Mouse (Mus musculus): Measurements from ENCODE around the gene Set. TPM values are rescaled to one million over a fixed set of nuclear protein-coding genes. Genes with fewer than 3 reads are reported as not detected.

Gene Set
- polyA plus RNA-seq, 1 experiment: 312 TPM

DNA sequence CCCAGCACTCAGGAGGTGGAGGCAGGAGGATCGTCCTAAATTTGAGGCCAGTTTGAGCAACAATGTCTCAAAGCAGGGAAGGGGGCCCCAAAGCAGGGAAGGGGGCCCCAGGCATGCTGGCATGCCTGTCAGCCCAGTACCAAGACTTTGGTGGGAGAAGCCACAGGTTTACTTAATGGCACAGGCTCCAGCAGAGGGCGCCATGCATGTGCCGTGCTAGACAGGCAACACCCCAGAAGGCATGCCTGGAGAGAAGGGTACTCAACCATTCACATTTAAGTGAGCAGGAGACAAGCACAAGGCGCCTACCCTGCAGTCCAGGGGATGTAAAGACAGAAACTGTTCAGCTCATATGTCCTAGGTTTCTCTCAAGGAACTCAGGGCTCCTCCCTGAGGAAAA lies 14.7 kb upstream of the Set start:
- H3K79me2 ChIP-seq (ENCODE audit: control insufficient read depth, insufficient read depth): peaks cover 4% of the 10 kb centered on the region
- H3ac ChIP-seq (ENCODE audit: control insufficient read depth, insufficient read length, low read depth): no peak overlapping the region
- no peaks in the 10 kb centered on the region for H3K27me3 ChIP-seq (ENCODE audit: control insufficient read depth, insufficient read depth, insufficient read length)
- no peak for TF ChIP-seq MYOG (IDR thresholded peaks at IDR 0.05; ENCODE audit: control insufficient read depth, extremely low read depth, insufficient read length)
- TF ChIP-seq CTCF (IDR thresholded peaks at IDR 0.05; ENCODE audit: control insufficient read depth, insufficient read depth, insufficient read length): peak; percentile 86
- H3K36me3 ChIP-seq (ENCODE audit: control insufficient read depth, insufficient read depth): no peaks in the 10 kb centered on the region
- H3K4me3 ChIP-seq (ENCODE audit: insufficient read depth, poor library complexity, severe bottlenecking): no peak overlapping the region
- no peaks in the 10 kb centered on the region for H3K79me3 ChIP-seq (ENCODE audit: low read depth)

- Histone ChIP-seq H3K4me3 (ENCODE audit: insufficient read depth, poor library complexity, severe bottlenecking) (no peak overlapping the region), H3ac (ENCODE audit: control insufficient read depth, insufficient read length, low read depth) (no peak overlapping the region), H3K36me3 (ENCODE audit: control insufficient read depth, insufficient read depth) (no peaks in the 10 kb centered on the region), H3K27me3 (ENCODE audit: control insufficient read depth, insufficient read depth, insufficient read length) (no peaks in the 10 kb centered on the region), H3K79me2 (ENCODE audit: control insufficient read depth, insufficient read depth) (peaks cover 13% of the 10 kb centered on the region), H3K79me3 (ENCODE audit: low read depth) (no peaks in the 10 kb centered on the region)
- no peak for TF ChIP-seq CEBPB (IDR thresholded peaks at IDR 0.05; ENCODE audit: low read depth)
- TF ChIP-seq CTCF (IDR thresholded peaks at IDR 0.05; ENCODE audit: control insufficient read depth, insufficient read depth, insufficient read length): no peak
- TF ChIP-seq MYOD1 (IDR thresholded peaks at IDR 0.05; ENCODE audit: control insufficient read depth, insufficient read length, low read depth): no peak
- TF ChIP-seq USF1 (IDR thresholded peaks at IDR 0.05; ENCODE audit: low read depth): no peak
- no peak for TF ChIP-seq MAX (IDR thresholded peaks at IDR 0.05)
- TF ChIP-seq MYOG (IDR thresholded peaks at IDR 0.05; ENCODE audit: control insufficient read depth, extremely low read depth, insufficient read length): no peak
- TF ChIP-seq FOSL1 (IDR thresholded peaks at IDR 0.05; ENCODE audit: insufficient read depth, low read length, poor library complexity, severe bottlenecking): no peak
Measured at GRCm38 (mm10) chr2:30044550-30044949, 12.6 kb upstream of the Set start.

GRCm38 (mm10) chr2:30047127-30047526 lies 10.1 kb upstream of the Set start:
- H3K79me3 ChIP-seq (ENCODE audit: low read depth): no peaks in the 10 kb centered on the region
- H3K36me3 ChIP-seq (ENCODE audit: control insufficient read depth, insufficient read depth): no peaks in the 10 kb centered on the region
- TF ChIP-seq CTCF (IDR thresholded peaks at IDR 0.05; ENCODE audit: control insufficient read depth, insufficient read depth, insufficient read length) (no peak), MYOG (IDR thresholded peaks at IDR 0.05; ENCODE audit: control insufficient read depth, extremely low read depth, insufficient read length) (no peak), CEBPB (IDR thresholded peaks at IDR 0.05; ENCODE audit: low read depth) (no peak), MYOD1 (IDR thresholded peaks at IDR 0.05; ENCODE audit: control insufficient read depth, insufficient read length, low read depth) (no peak), FOSL1 (IDR thresholded peaks at IDR 0.05; ENCODE audit: insufficient read depth, low read length, poor library complexity, severe bottlenecking) (no peak), USF1 (IDR thresholded peaks at IDR 0.05; ENCODE audit: low read depth) (no peak), MAX (IDR thresholded peaks at IDR 0.05) (no peak)
- no peak overlapping the region for H3ac ChIP-seq (ENCODE audit: control insufficient read depth, insufficient read length, low read depth)
- no peak overlapping the region for H3K4me3 ChIP-seq (ENCODE audit: insufficient read depth, poor library complexity, severe bottlenecking)
- H3K79me2 ChIP-seq (ENCODE audit: control insufficient read depth, insufficient read depth): peaks cover 13% of the 10 kb centered on the region
- no peaks in the 10 kb centered on the region for H3K27me3 ChIP-seq (ENCODE audit: control insufficient read depth, insufficient read depth, insufficient read length)

- Histone ChIP-seq H3ac (ENCODE audit: control insufficient read depth, insufficient read length, low read depth) (no peak overlapping the region), H3K36me3 (ENCODE audit: control insufficient read depth, insufficient read depth) (no peaks in the 10 kb centered on the region), H3K79me2 (ENCODE audit: control insufficient read depth, insufficient read depth) (peaks cover 13% of the 10 kb centered on the region), H3K79me3 (ENCODE audit: low read depth) (no peaks in the 10 kb centered on the region), H3K4me3 (ENCODE audit: insufficient read depth, poor library complexity, severe bottlenecking) (peak overlapping the region; percentile 38), H3K27me3 (ENCODE audit: control insufficient read depth, insufficient read depth, insufficient read length) (no peaks in the 10 kb centered on the region)
- TF ChIP-seq MYOG (IDR thresholded peaks at IDR 0.05; ENCODE audit: control insufficient read depth, extremely low read depth, insufficient read length) (no peak), MYOD1 (IDR thresholded peaks at IDR 0.05; ENCODE audit: control insufficient read depth, insufficient read length, low read depth) (no peak), CTCF (IDR thresholded peaks at IDR 0.05; ENCODE audit: control insufficient read depth, insufficient read depth, insufficient read length) (no peak), CEBPB (IDR thresholded peaks at IDR 0.05; ENCODE audit: low read depth) (no peak), MAX (IDR thresholded peaks at IDR 0.05) (no peak), USF1 (IDR thresholded peaks at IDR 0.05; ENCODE audit: low read depth) (no peak), FOSL1 (IDR thresholded peaks at IDR 0.05; ENCODE audit: insufficient read depth, low read length, poor library complexity, severe bottlenecking) (no peak)
Measured at GRCm38 (mm10) chr2:30048101-30048501, 9.1 kb upstream of the Set start.

- peak within 1 kb of the TSS; percentile 38 for H3K4me3 ChIP-seq (ENCODE audit: insufficient read depth, poor library complexity, severe bottlenecking)
- TF ChIP-seq CTCF (IDR thresholded peaks at IDR 0.05; ENCODE audit: control insufficient read depth, insufficient read depth, insufficient read length): no peak
- TF ChIP-seq MYOG (IDR thresholded peaks at IDR 0.05; ENCODE audit: control insufficient read depth, extremely low read depth, insufficient read length): no peak
- TF ChIP-seq MAX (IDR thresholded peaks at IDR 0.05): peak; percentile 48
- no peaks in the 10 kb centered on the region for H3K36me3 ChIP-seq (ENCODE audit: control insufficient read depth, insufficient read depth)
- peak within 1 kb of the TSS; percentile 82 for H3ac ChIP-seq (ENCODE audit: control insufficient read depth, insufficient read length, low read depth)
- no peaks in the 10 kb centered on the region for H3K79me3 ChIP-seq (ENCODE audit: low read depth)
- H3K79me2 ChIP-seq (ENCODE audit: control insufficient read depth, insufficient read depth): peaks cover 13% of the 10 kb centered on the region
- H3K27me3 ChIP-seq (ENCODE audit: control insufficient read depth, insufficient read depth, insufficient read length): no peaks in the 10 kb centered on the region
Measured at GRCm38 (mm10) chr2:30048699-30049388, 8.3 kb upstream of the Set start, which contains the start of gene Wdr34. Gene Wdr34 (minus strand): TSS chr2:30048881.

DNA sequence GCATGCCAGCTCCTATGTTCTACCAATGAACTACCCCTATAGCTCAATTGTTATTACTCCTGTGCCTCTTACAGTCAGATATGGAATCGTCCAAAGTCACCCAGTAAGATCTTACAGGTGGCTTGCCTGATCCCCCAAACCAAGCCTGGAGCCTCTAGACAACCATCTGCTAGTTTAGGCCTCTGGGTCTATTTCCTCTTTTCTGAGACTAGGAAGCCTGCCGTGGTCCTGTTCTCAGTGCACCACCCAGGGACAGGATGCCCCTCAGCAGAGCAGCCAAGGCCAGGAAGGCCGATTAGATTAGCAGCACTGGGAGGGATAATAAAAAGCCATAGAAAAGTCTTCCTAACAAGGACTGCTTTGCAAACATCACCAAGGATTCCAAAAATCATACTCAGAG lies 7.3 kb upstream of the Set start:
- Histone ChIP-seq H3K79me3 (ENCODE audit: low read depth) (no peaks in the 10 kb centered on the region), H3K36me3 (ENCODE audit: control insufficient read depth, insufficient read depth) (no peaks in the 10 kb centered on the region), H3ac (ENCODE audit: control insufficient read depth, insufficient read length, low read depth) (no peak overlapping the region), H3K79me2 (ENCODE audit: control insufficient read depth, insufficient read depth) (peaks cover 13% of the 10 kb centered on the region), H3K27me3 (ENCODE audit: control insufficient read depth, insufficient read depth, insufficient read length) (no peaks in the 10 kb centered on the region), H3K4me3 (ENCODE audit: insufficient read depth, poor library complexity, severe bottlenecking) (no peak overlapping the region)
- no peak for TF ChIP-seq CTCF (IDR thresholded peaks at IDR 0.05; ENCODE audit: control insufficient read depth, insufficient read depth, insufficient read length)
- TF ChIP-seq MYOD1 (IDR thresholded peaks at IDR 0.05; ENCODE audit: control insufficient read depth, insufficient read length, low read depth): no peak
- TF ChIP-seq MYOG (IDR thresholded peaks at IDR 0.05; ENCODE audit: control insufficient read depth, extremely low read depth, insufficient read length): no peak
- TF ChIP-seq MAX (IDR thresholded peaks at IDR 0.05): no peak
